Mouse (Mus musculus) Muller cell, postnatal 12 days (primary cell): ENCODE measurements around the gene Pgc.

Experiments used
- DNase-seq: peaks from one replicate; pipeline ENCODE4 v3.0.0-alpha.2; 2015; ENCODE audit errors: inconsistent ontology term

Gene Pgc

GRCm38 (mm10) chr17:47783445-47784223, 57.0 kb downstream of the Pgc start:
- no peak for DNase-seq
